Mouse (Mus musculus) layer of hippocampus, adult 8-10 months (tissue): ENCODE results near the gene Zdhhc18. TPM values are rescaled to one million over a fixed set of nuclear protein-coding genes. Genes with fewer than 3 reads are reported as not detected.
"Not testable (repeated sequence)": the region's sequence is repeated elsewhere in the genome, so short reads cannot be mapped to it uniquely, and the experiment has no call there.

ENCODE experiments used
- DNase-seq, 2 experiments: peaks; one replicate each; pipeline ENCODE4 v3.0.0; 2022; ENCODE audit warnings: low spot score in 2 of 2
- total RNA-seq, 4 experiments: library from RNA; stranded (reverse); gene quantifications; 2 replicates each; pipeline ENCODE4 v1.2.4; 2022

Gene Zdhhc18
- total RNA-seq, 4 experiments from 2014 or later, result 30.7 to 44.0 (median 42.9) TPM

- DNase-seq, result no peak
Observed at GRCm38 (mm10) chr4:133665118-133665517, 15.2 kb upstream of the Zdhhc18 start.

GRCm38 (mm10) chr4:133662945-133663344, 13.0 kb upstream of the Zdhhc18 start:
- no peak for DNase-seq

- no peak for DNase-seq
Observed at GRCm38 (mm10) chr4:133662421-133662820, 12.5 kb upstream of the Zdhhc18 start.

GRCm38 (mm10) chr4:133660193-133661155, 10.5 kb upstream of the Zdhhc18 start:
- peak; percentile 83 to 87 for DNase-seq

- no peak for DNase-seq
Observed at GRCm38 (mm10) chr4:133659497-133660192, 9.7 kb upstream of the Zdhhc18 start.

- no peak for DNase-seq
Observed at GRCm38 (mm10) chr4:133658729-133659128, 8.8 kb upstream of the Zdhhc18 start.

GRCm38 (mm10) chr4:133657829-133658458, 8.0 kb upstream of the Zdhhc18 start:
- DNase-seq, result no peak

- no peak for DNase-seq
Observed at GRCm38 (mm10) chr4:133656997-133657396, 7.0 kb upstream of the Zdhhc18 start.

GRCm38 (mm10) chr4:133656294-133656693, 6.3 kb upstream of the Zdhhc18 start:
- no peak for DNase-seq

- DNase-seq, result not testable (repeated sequence)
Observed at GRCm38 (mm10) chr4:133654070-133654469, 4.1 kb upstream of the Zdhhc18 start.

GRCm38 (mm10) chr4:133652746-133653145, 2.8 kb upstream of the Zdhhc18 start:
- DNase-seq, result no peak

GRCm38 (mm10) chr4:133651986-133652385, 2.0 kb upstream of the Zdhhc18 start:
- no peak for DNase-seq

GRCm38 (mm10) chr4:133651445-133651844, 1.5 kb upstream of the Zdhhc18 start:
- DNase-seq, result no peak

GRCm38 (mm10) chr4:133649464-133649863, 490 bp downstream of the Zdhhc18 start:
- not testable (repeated sequence) for DNase-seq

GRCm38 (mm10) chr4:133645680-133646079, 4.3 kb downstream of the Zdhhc18 start:
- no peak for DNase-seq

- DNase-seq, result no peak
Observed at GRCm38 (mm10) chr4:133645195-133645594, 4.8 kb downstream of the Zdhhc18 start.

GRCm38 (mm10) chr4:133634043-133634410, 15.9 kb downstream of the Zdhhc18 start:
- no peak for DNase-seq

- DNase-seq, result peak; percentile 54 to 79
Observed at GRCm38 (mm10) chr4:133633332-133634042, 16.5 kb downstream of the Zdhhc18 start.

- no peak for DNase-seq
Observed at GRCm38 (mm10) chr4:133632483-133633327, 17.2 kb downstream of the Zdhhc18 start.

- no peak for DNase-seq
Observed at GRCm38 (mm10) chr4:133631769-133632411, 18.1 kb downstream of the Zdhhc18 start.
